Mouse (Mus musculus) erythroblast, embryonic 14.5 days (primary cell): ENCODE results near the gene Cd93. TPM values are rescaled to one million over a fixed set of nuclear protein-coding genes. Genes with fewer than 3 reads are reported as not detected.

ENCODE experiments used
- H3K27me3 ChIP-seq: 2 replicates; pipeline ENCODE4 v1.6.1; 2012; ENCODE audit warnings: inconsistent platforms; ENCODE audit not compliant: control insufficient read depth
- H3K36me3 ChIP-seq: 2 replicates; pipeline ENCODE4 v1.6.1; 2012; ENCODE audit warnings: mild to moderate bottlenecking, inconsistent platforms; ENCODE audit not compliant: control insufficient read depth
- H3K4me1 ChIP-seq: 2 replicates; pipeline ENCODE4 v1.6.1; 2012; ENCODE audit warnings: inconsistent platforms; ENCODE audit not compliant: control insufficient read depth
- H3K4me3 ChIP-seq: replicated peaks from 2 replicates; pipeline ENCODE3; 2012; ENCODE audit warnings: moderate library complexity, mild to moderate bottlenecking, inconsistent platforms
- H3K9me3 ChIP-seq: 2 replicates; pipeline ENCODE4 v1.6.1; 2012; ENCODE audit warnings: low read length, inconsistent platforms, mixed read lengths; ENCODE audit not compliant: control insufficient read depth
- GATA1 ChIP-seq: IDR thresholded peaks from 2 replicates; pipeline ENCODE4 v1.6.1; 2012; ENCODE audit warnings: low read length, inconsistent platforms, mixed read lengths
- TAL1 ChIP-seq: IDR thresholded peaks from 3 replicates; pipeline ENCODE4 v1.6.1; 2012; ENCODE audit warnings: low read length, inconsistent platforms, mixed read lengths
- polyA plus RNA-seq: library from polyadenylated mRNA; stranded (reverse); fragments of >175 nt; gene quantifications from 2 replicates; pipeline ENCODE4 v1.2.3, GENCODE M21; 2012

Cd93 gene
- polyA plus RNA-seq, 1 experiment: 0.01 TPM

DNA sequence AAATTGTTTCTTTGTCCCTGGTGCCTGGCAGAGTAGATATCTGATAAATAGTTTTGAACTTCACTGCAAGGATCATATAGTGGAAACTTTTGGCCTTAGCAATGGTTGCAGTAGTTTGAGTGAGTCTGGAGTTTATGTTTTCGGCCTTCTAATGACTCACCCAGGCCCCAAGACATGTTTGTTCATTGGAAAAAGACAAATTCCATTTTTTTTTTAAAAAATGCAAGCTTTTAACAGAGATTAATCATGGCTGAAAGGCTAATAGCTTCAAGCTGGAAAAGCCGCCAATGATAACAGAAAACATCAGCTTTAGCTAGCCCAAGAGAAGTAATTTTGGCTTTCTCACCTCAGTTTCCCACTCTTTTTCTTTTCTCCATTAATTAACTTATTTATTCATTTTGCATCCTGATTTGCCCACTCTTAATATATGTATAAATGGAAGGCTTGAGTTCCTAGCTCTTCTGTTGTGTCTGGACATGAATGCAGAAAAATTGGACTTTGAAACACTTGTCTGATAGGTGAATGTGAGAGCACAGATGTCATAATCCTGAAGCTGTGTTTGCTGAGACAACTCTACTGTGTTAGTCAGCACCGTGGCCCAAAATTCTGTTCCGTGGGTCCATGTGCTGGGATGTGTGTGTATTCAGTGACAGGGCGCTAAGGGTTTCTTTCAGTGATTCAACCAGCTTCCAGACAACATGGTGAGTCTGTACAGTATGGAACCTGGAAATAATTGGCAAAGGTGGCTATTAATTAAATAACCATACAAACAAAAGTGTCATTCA, 44.3 kb downstream of the Cd93 start:
- 0 out of 2 replicates have a peak, but pooled peaks cover 2% of the 10 kb centered on the region for H3K9me3 ChIP-seq
- H3K4me3 ChIP-seq: no peak overlapping the region
- H3K27me3 ChIP-seq: peaks cover 27% of the 10 kb centered on the region
- no peak for TF ChIP-seq GATA1
- no peak for TF ChIP-seq TAL1
- H3K4me1 ChIP-seq: no peaks in the 10 kb centered on the region; the same call in 1 of the 2 replicates
- no peaks in the 10 kb centered on the region for H3K36me3 ChIP-seq

DNA sequence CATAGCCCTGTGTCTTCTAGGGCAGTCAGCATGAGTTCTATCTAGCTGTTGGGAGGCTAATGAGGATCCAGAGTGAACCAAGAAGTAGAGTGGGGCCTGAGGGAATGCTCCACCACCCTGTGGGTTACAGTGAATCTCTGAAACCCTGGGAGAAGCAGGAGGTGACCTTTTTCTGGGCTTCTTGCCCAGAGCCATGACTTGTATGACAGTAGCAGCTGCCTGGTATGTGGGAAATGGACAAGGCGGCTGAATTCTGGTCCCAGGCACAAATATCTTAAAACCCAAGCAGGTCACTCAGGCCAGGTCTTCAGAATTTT, 45.6 kb downstream of the Cd93 start:
- no peak overlapping the region for H3K4me3 ChIP-seq
- TF ChIP-seq GATA1 (no peak), TAL1 (no peak)
- no peaks in the 10 kb centered on the region for H3K36me3 ChIP-seq
- 0 out of 2 replicates have a peak, but pooled peaks cover 2% of the 10 kb centered on the region for H3K9me3 ChIP-seq
- H3K27me3 ChIP-seq: peaks cover 27% of the 10 kb centered on the region
- no peaks in the 10 kb centered on the region; the same call in 1 of the 2 replicates for H3K4me1 ChIP-seq

DNA sequence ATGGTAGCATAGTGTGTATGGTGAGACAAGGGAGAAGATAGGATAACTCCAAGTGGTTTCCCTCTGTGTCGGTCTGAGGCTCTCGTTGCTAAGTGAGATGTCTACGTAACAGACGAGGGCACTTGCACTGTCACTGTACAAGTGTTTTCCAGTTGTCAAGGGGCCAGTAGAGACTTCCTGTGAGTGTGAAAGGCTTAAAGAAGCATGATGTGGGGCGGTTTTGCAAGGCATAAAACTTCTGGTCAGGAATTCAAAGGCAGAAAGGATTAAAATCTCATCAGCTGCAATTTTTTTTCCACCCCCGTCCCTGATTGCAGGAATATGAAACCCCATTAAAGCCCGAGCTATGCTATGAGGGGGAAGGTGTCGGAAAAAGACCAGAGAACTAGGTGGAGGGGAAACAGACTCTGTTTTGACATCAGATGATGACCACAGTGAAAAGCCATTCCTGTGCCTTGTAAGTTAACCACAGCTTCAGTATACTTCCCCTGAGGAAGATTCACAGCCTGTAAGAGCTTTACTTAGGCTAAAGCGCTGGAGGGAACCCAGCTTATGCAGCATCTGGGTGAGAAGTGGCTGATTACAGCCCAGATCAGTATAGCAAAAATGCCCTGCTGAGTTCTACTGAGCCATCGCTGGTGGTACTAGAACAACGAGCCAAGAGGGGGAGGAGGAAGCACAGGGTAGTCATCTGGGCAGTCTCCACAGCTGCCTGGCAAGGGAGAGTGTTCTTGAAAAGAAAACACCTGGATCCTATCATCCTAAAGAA, 46.2 kb downstream of the Cd93 start:
- Histone ChIP-seq H3K4me3 (no peak overlapping the region), H3K4me1 (no peaks in the 10 kb centered on the region; the same call in 1 of the 2 replicates), H3K9me3 (0 out of 2 replicates have a peak, but pooled peaks cover 2% of the 10 kb centered on the region), H3K36me3 (no peaks in the 10 kb centered on the region), H3K27me3 (peaks cover 27% of the 10 kb centered on the region)
- TF ChIP-seq TAL1 (no peak), GATA1 (no peak)

DNA sequence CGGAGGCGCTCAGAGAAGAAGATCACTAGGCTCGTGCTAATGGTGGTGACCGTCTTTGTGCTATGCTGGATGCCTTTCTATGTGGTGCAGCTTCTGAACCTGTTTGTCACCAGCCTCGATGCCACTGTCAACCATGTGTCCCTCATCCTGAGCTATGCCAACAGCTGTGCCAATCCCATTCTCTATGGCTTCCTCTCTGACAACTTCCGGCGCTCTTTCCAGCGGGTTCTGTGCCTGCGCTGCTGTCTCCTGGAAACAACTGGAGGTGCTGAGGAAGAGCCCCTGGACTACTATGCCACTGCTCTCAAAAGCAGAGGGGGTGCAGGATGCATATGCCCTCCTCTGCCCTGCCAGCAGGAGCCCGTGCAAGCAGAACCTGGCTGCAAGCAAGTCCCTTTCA, 47.2 kb downstream of the Cd93 start:
- Histone ChIP-seq H3K27me3 (peaks cover 27% of the 10 kb centered on the region), H3K4me1 (no peaks in the 10 kb centered on the region; the same call in 1 of the 2 replicates), H3K4me3 (no peak overlapping the region), H3K36me3 (no peaks in the 10 kb centered on the region), H3K9me3 (0 out of 2 replicates have a peak, but pooled peaks cover 2% of the 10 kb centered on the region)
- no peak for TF ChIP-seq GATA1
- no peak for TF ChIP-seq TAL1

DNA sequence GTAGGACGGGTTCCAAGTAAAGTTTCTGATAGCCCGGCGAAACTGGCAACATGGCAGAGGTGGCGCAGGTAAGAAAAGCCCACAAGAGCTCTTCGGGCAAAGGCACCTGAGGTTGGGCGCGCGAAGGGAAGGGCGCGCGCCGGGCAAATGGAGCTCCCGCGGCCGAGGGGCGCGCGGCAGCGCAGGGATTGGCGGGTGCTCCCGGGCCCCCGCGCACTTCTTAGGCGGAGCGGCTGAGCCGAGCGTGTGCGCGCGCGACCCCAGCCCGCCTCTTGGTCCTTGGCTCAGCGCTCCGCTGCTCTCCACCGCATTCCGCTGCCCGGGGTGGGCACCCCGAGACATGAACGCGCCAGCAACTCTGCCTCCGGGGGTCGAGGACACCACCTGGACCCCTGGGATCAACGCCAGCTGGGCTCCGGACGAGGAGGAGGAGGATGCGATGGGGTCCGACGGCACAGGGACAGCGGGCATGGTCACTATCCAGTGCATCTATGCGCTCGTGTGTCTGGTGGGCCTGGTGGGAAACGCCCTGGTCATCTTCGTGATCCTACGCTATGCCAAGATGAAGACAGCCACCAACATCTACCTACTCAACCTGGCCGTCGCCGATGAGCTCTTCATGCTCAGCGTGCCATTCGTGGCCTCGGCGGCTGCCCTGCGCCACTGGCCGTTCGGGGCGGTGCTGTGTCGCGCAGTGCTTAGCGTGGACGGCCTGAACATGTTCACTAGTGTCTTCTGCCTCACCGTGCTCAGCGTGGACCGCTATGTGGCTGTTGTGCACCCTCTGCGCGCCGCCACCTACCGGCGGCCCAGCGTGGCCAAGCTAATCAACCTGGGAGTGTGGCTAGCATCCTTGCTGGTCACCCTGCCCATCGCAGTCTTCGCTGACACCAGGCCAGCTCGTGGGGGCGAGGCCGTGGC, 48.0 kb downstream of the Cd93 start, which contains the start of gene Sstr4:
TSS of gene Sstr4 (plus strand) at position 214 of the 921 bp plus-strand sequence.
- Histone ChIP-seq H3K4me1 (no peaks in the 10 kb centered on the region; the same call in 1 of the 2 replicates), H3K27me3 (peaks cover 27% of the 10 kb centered on the region), H3K4me3 (no peak within 1 kb of the TSS), H3K36me3 (no peaks in the 10 kb centered on the region), H3K9me3 (0 out of 2 replicates have a peak, but pooled peaks cover 2% of the 10 kb centered on the region)
- TF ChIP-seq TAL1: no peak
- no peak for TF ChIP-seq GATA1

DNA sequence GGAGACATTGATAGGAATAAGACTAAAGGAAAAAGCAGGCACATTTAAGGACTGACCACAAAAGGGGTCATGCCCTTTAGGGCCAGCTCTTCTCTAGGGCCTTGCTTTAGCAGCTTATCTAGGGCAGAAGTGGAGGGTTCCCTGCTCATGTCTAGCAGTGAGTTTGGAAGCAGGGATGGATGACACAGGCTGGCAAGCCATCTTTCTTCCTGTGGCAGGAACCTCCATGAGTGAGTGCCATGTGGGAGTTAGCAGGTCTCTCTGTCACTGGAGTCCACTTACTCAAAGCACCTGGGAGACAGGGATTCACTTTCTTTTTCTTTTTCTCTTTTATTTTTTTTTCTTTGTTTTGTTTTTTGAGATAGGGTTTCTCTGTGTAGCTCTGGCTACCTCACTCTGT, 49.5 kb downstream of the Cd93 start:
- H3K27me3 ChIP-seq: peaks cover 27% of the 10 kb centered on the region
- 0 out of 2 replicates have a peak, but pooled peaks cover 2% of the 10 kb centered on the region for H3K9me3 ChIP-seq
- no peak overlapping the region for H3K4me3 ChIP-seq
- H3K36me3 ChIP-seq: no peaks in the 10 kb centered on the region
- no peak for TF ChIP-seq GATA1
- no peak for TF ChIP-seq TAL1
- H3K4me1 ChIP-seq: no peaks in the 10 kb centered on the region; the same call in 1 of the 2 replicates

DNA sequence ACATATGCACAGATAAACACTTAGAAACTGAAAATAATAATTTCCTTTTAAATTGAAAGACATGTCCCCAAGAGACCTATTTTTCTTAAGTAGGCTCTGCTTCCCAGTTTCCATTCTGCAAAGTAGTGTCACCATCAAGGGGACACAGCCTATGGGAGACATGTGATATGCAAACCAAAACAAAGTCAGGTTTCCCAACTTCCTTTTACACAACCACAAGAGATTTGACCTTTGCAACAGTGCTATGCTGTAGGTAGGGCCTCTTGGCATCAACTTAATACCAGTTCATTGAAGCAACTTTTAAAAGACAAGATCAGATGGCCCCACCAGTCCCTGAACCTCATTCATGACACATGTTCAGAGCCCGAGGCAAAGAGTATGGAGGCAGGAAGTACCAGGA, 50.2 kb downstream of the Cd93 start:
- peaks cover 27% of the 10 kb centered on the region for H3K27me3 ChIP-seq
- no peaks in the 10 kb centered on the region for H3K36me3 ChIP-seq
- no peak for TF ChIP-seq TAL1
- no peak for TF ChIP-seq GATA1
- no peaks in the 10 kb centered on the region; the same call in 1 of the 2 replicates for H3K4me1 ChIP-seq
- no peak overlapping the region for H3K4me3 ChIP-seq
- 0 out of 2 replicates have a peak, but pooled peaks cover 2% of the 10 kb centered on the region for H3K9me3 ChIP-seq
